Mouse (Mus musculus): ENCODE results near the gene G430095P16Rik.

DNA sequence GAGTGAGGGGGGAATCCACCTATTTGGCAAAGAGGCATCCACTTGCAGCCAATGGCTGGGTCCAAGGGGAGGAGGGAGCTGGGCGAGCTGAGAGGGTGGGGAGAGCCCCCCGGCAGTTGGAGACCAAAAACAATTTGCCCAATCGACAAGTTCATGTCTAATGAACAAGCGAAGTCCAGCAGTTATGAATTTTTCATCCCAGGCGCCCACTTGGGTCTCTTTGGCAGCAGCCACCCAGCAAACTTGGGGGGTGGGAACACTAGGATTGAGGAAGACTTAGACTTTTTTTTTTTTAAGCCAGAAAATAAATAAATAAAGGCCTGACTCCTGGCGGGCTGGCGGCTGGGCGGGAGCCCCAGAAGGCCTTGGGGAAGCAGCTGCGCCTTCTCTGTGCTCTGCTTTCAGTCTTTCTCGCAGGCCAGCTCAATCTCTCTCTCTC, 51.7 kb downstream of the G430095P16Rik start:
- no peak for TF ChIP-seq CTCF (IDR thresholded peaks at IDR 0.05; ENCODE audit: low read depth)
- TF ChIP-seq EP300 (IDR thresholded peaks at IDR 0.05; ENCODE audit: low read depth) = no peak

Measured in liver, postnatal 0 days (tissue).